Mouse (Mus musculus): ENCODE measurements at regions not wholly inside any gene's neighbourhood (a gene's known extent, or its start where the extent isn't known, plus 50 kb on each side); places are given as distances from the start of the nearest gene placed in this dataset.

- no peaks in the 10 kb centered on the region for H3K79me2 ChIP-seq (ENCODE audit: inconsistent target)
- no peaks in the 10 kb centered on the region for H3K36me3 ChIP-seq (ENCODE audit: inconsistent target)
- H3K27ac ChIP-seq: no peak overlapping the region
- H3K4me3 ChIP-seq (ENCODE audit: inconsistent target): no peak overlapping the region
Measured at GRCm38 (mm10) chr5:46278190-46278589, 420.8 kb upstream of the Lcorl start.

GRCm38 (mm10) chr5:46256730-46257129 is 399.3 kb upstream of the Lcorl start:
- WGBS (ENCODE audit: missing documents): 89% methylated on average over 6 of the region's 6 CpGs
- Histone ChIP-seq H3K36me3 (ENCODE audit: inconsistent target) (no peaks in the 10 kb centered on the region), H3K27ac (no peak overlapping the region), H3K79me2 (ENCODE audit: inconsistent target) (no peaks in the 10 kb centered on the region), H3K4me3 (ENCODE audit: inconsistent target) (no peak overlapping the region)

- Histone ChIP-seq H3K4me3 (ENCODE audit: inconsistent target) (no peak overlapping the region), H3K27ac (no peak overlapping the region), H3K36me3 (ENCODE audit: inconsistent target) (no peaks in the 10 kb centered on the region), H3K79me2 (ENCODE audit: inconsistent target) (no peaks in the 10 kb centered on the region)
Measured at GRCm38 (mm10) chr5:46253940-46254339, 396.5 kb upstream of the Lcorl start.

GRCm38 (mm10) chr5:46235364-46236067 is 378.1 kb upstream of the Lcorl start:
- Histone ChIP-seq H3K4me3 (ENCODE audit: inconsistent target) (no peak overlapping the region), H3K79me2 (ENCODE audit: inconsistent target) (no peaks in the 10 kb centered on the region), H3K36me3 (ENCODE audit: inconsistent target) (no peaks in the 10 kb centered on the region), H3K27ac (no peak overlapping the region)
- 86% methylated on average over 5 of the region's 5 CpGs for WGBS (ENCODE audit: missing documents)

GRCm38 (mm10) chr5:46232780-46233179 is 375.4 kb upstream of the Lcorl start:
- no peak overlapping the region for H3K4me3 ChIP-seq (ENCODE audit: inconsistent target)
- H3K27ac ChIP-seq: no peak overlapping the region
- H3K36me3 ChIP-seq (ENCODE audit: inconsistent target): no peaks in the 10 kb centered on the region
- no peaks in the 10 kb centered on the region for H3K79me2 ChIP-seq (ENCODE audit: inconsistent target)

GRCm38 (mm10) chr5:46228667-46229066 is 371.3 kb upstream of the Lcorl start:
- Histone ChIP-seq H3K27ac (no peak overlapping the region), H3K36me3 (ENCODE audit: inconsistent target) (no peaks in the 10 kb centered on the region), H3K4me3 (ENCODE audit: inconsistent target) (no peak overlapping the region), H3K79me2 (ENCODE audit: inconsistent target) (no peaks in the 10 kb centered on the region)
- WGBS (ENCODE audit: missing documents): 69% methylated on average over 3 of the region's 3 CpGs

GRCm38 (mm10) chr5:46212845-46213468 is 355.5 kb upstream of the Lcorl start:
- Histone ChIP-seq H3K79me2 (ENCODE audit: inconsistent target) (no peaks in the 10 kb centered on the region), H3K36me3 (ENCODE audit: inconsistent target) (no peaks in the 10 kb centered on the region), H3K27ac (no peak overlapping the region), H3K4me3 (ENCODE audit: inconsistent target) (no peak overlapping the region)
- WGBS (ENCODE audit: missing documents): 84% methylated on average over 4 of the region's 4 CpGs

GRCm38 (mm10) chr5:46209076-46209475 is 351.7 kb upstream of the Lcorl start:
- WGBS (ENCODE audit: missing documents): 93% methylated on average over 2 of the region's 2 CpGs

GRCm38 (mm10) chr5:46203744-46204143 is 346.3 kb upstream of the Lcorl start:
- Histone ChIP-seq H3K36me3 (ENCODE audit: inconsistent target) (no peaks in the 10 kb centered on the region), H3K4me3 (ENCODE audit: inconsistent target) (no peak overlapping the region), H3K27ac (no peak overlapping the region), H3K79me2 (ENCODE audit: inconsistent target) (no peaks in the 10 kb centered on the region)
- 100% methylated on average over 2 of the region's 4 CpGs for WGBS (ENCODE audit: missing documents)

More at GRCm38 (mm10) chr5:46209076-46209475, 351.7 kb upstream of the Lcorl start:
- H3K27ac ChIP-seq: no peak overlapping the region
- H3K4me3 ChIP-seq (ENCODE audit: inconsistent target): no peak overlapping the region
- H3K36me3 ChIP-seq (ENCODE audit: inconsistent target): no peaks in the 10 kb centered on the region
- H3K79me2 ChIP-seq (ENCODE audit: inconsistent target): no peaks in the 10 kb centered on the region

- H3K4me3 ChIP-seq (ENCODE audit: inconsistent target): no peak overlapping the region
- 67% methylated on average over 2 of the region's 2 CpGs for WGBS (ENCODE audit: missing documents)
- no peaks in the 10 kb centered on the region for H3K79me2 ChIP-seq (ENCODE audit: inconsistent target)
- no peaks in the 10 kb centered on the region for H3K36me3 ChIP-seq (ENCODE audit: inconsistent target)
- no peak overlapping the region for H3K27ac ChIP-seq
Measured at GRCm38 (mm10) chr5:46202457-46202772, 345.0 kb upstream of the Lcorl start.

GRCm38 (mm10) chr5:46201639-46202456 is 344.4 kb upstream of the Lcorl start:
- WGBS (ENCODE audit: missing documents): 92% methylated on average over 6 of the region's 6 CpGs
- no peaks in the 10 kb centered on the region for H3K36me3 ChIP-seq (ENCODE audit: inconsistent target)
- H3K79me2 ChIP-seq (ENCODE audit: inconsistent target): no peaks in the 10 kb centered on the region
- no peak overlapping the region for H3K27ac ChIP-seq
- H3K4me3 ChIP-seq (ENCODE audit: inconsistent target): no peak overlapping the region

- Histone ChIP-seq H3K79me2 (ENCODE audit: inconsistent target) (no peaks in the 10 kb centered on the region), H3K36me3 (ENCODE audit: inconsistent target) (no peaks in the 10 kb centered on the region), H3K4me3 (ENCODE audit: inconsistent target) (no peak overlapping the region), H3K27ac (no peak overlapping the region)
- WGBS (ENCODE audit: missing documents): 93% methylated on average over 2 of the region's 2 CpGs
Measured at GRCm38 (mm10) chr5:46186908-46187307, 329.5 kb upstream of the Lcorl start.

GRCm38 (mm10) chr5:46182157-46182556 is 324.7 kb upstream of the Lcorl start:
- 94% methylated on average over 2 of the region's 2 CpGs for WGBS (ENCODE audit: missing documents)
- H3K27ac ChIP-seq: no peak overlapping the region

GRCm38 (mm10) chr5:46172315-46172714 is 314.9 kb upstream of the Lcorl start:
- Histone ChIP-seq H3K79me2 (ENCODE audit: inconsistent target) (no peaks in the 10 kb centered on the region), H3K36me3 (ENCODE audit: inconsistent target) (no peaks in the 10 kb centered on the region), H3K27ac (no peak overlapping the region), H3K4me3 (ENCODE audit: inconsistent target) (no peak overlapping the region)
- 63% methylated on average over 3 of the region's 3 CpGs for WGBS (ENCODE audit: missing documents)

More at GRCm38 (mm10) chr5:46182157-46182556, 324.7 kb upstream of the Lcorl start:
- Histone ChIP-seq H3K79me2 (ENCODE audit: inconsistent target) (no peaks in the 10 kb centered on the region), H3K36me3 (ENCODE audit: inconsistent target) (no peaks in the 10 kb centered on the region), H3K4me3 (ENCODE audit: inconsistent target) (no peak overlapping the region)

- Histone ChIP-seq H3K36me3 (ENCODE audit: inconsistent target) (no peaks in the 10 kb centered on the region), H3K4me3 (ENCODE audit: inconsistent target) (no peak overlapping the region), H3K79me2 (ENCODE audit: inconsistent target) (no peaks in the 10 kb centered on the region), H3K27ac (no peak overlapping the region)
- 79% methylated on average over 4 of the region's 4 CpGs for WGBS (ENCODE audit: missing documents)
Measured at GRCm38 (mm10) chr5:46160774-46161173, 303.4 kb upstream of the Lcorl start.
